Mouse (Mus musculus) megakaryocyte-erythroid progenitor cell, adult 5-6 weeks (primary cell): ENCODE results near the gene Rps21. TPM values are rescaled to one million over a fixed set of nuclear protein-coding genes. Genes with fewer than 3 reads are reported as not detected.

ENCODE experiments used
- ATAC-seq: replicated peaks from 2 replicates; pipeline ENCODE4 v1.8.0; 2016; ENCODE audit warnings: mild to moderate bottlenecking, inconsistent platforms; ENCODE audit not compliant: severe bottlenecking, poor library complexity, low FRiP score, low TSS enrichment
- total RNA-seq, 2 experiments: library from RNA; stranded (forward) in 1 of 2; stranded (reverse) in 1 of 2; fragments of 200-1000, 215-1000 nt in 1 of 2; fragments of >200 nt in 1 of 2; fragmentation: Nextera tagmentation in 1 of 2; gene quantifications; 2 replicates each; pipeline ENCODE4 v1.2.3; 2014 to 2017

Gene Rps21
- total RNA-seq, 2 experiments from 2014 or later: 2,831 to 4,041 TPM

DNA sequence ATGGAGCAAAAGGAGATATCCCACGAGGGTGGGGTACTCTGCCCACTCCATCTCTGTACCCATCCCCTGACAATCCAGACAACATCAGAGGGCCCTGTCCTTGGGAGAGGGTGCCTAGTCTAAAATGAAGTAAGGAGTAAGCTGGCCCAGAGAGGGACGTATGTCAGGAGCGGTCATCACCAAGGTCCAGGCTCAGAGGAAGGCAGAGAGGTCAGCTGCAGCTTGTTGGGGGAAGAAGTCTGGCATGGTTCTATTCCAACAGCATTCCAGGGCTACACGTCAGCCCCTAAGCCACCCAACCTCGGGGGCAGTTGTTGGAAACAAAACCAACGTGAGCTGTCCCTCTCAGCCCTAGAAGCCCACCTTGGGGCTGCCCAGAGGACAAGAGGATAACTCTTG lies 29.1 kb upstream of the Rps21 start:
- ATAC-seq: no peak

DNA sequence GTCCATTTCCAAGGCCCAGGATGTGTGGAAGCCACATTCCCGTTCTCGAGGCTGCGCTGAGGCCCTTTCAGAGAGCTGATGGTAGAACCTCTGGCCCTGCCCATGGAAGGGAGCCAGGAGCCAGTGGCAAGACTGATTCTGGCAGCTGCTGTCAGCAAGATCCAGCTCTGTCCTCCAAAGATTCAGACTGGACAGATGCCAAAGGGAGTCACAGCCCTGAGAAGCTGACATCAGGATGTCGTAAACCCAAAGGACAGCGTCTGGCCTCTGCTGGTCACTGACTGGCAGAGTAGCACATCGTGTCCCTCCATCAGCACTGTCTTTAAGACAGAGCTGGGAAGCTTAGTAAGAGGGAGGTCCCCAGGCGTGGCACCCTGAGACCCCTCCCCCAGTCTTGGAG lies 28.6 kb upstream of the Rps21 start:
- no peak for ATAC-seq

DNA sequence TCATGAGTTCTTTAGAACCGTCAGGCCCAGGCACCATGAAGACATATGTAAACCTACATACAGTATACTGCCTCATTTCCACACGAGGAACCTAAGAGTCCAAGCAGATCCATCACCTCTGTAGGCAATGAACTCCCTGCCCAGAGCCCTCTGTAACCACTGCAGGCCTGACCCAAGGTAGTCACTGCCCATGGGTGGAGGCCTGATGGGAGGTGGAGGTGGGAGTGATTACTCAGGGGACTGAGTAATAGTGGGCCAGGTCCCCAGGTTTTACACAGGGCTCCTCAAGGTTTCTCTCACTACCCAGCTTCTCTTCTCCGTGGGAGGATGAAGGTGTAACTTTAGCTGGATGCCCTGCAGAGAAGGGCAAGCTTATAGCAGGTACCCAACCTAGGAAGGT lies 28.0 kb upstream of the Rps21 start:
- ATAC-seq: no peak

DNA sequence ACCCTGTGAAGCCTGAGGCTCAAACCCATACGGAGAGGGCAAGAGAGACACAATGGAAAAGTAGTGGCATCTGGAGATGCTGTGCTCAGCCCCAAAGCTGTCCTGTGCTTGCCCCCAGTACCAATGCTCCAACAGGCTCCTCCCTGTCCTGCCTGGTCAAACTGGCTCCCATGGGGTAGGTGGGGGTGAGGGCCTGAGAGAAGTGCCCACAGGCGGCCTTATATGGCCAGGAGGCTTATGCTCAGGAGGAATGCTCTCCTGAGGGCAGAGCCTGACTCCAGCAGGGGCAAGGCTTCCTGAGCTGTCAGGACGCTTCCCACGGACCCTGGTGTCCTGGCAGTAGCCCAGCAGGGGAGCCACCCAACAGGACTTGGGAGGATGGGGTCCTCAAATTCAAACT lies 26.7 kb upstream of the Rps21 start:
- no peak for ATAC-seq

DNA sequence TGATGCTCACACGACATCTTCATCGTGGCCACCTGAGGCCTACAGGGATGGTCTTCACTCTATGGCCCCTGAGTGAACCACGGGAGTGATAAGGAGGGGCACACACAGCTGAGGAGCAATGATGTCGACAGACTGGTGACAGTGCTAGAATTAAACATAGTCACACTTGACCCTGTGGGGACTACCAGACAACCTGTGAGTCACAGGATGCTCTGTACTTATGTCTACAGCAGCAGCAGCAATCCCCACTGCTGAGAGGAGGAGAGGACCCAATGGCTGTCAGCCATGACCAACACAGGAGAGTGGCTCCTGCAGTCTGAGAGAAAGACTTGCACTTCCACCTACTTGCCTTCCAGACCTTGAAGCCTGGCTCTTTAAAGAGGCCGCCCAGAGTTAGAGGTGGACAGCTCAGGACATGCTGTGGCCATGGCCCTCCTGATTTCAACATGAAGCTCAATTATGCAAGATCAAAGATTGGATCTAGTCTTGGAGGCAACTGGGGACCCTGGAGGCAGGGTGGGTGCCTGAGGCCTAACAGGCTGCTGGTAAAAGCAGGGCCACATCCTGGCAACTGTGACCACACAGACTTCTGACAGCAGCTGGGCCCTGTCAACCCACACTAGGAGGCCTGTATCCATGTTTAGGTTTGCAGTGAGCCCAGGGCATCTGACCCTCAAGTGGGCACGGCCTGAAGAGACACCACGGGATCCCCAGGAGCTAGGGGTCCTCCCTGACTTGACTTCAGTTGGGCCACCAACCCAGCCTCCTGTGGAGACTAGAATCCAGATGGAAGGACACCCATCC lies 23.9 kb upstream of the Rps21 start:
- no peak for ATAC-seq

DNA sequence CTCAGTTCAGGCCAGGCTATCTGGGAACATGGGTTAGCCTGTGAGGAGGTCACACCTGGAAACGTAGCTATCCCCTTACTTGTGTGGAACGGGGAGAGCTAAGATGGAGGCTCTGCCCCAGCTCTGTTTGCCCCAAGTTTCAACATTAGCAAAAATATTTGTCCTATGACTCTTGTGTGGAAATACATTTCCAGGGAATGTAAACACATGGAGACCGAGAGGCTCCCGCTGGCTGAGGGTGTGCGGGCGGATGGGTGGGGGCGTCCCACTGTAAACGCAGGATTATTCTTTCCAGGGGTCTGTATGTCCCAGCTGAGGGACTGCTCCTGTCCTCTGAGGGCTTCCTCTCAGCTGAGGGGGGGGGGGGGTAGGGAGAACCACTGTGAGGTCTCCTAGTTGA lies 22.8 kb upstream of the Rps21 start:
- ATAC-seq: no peak

DNA sequence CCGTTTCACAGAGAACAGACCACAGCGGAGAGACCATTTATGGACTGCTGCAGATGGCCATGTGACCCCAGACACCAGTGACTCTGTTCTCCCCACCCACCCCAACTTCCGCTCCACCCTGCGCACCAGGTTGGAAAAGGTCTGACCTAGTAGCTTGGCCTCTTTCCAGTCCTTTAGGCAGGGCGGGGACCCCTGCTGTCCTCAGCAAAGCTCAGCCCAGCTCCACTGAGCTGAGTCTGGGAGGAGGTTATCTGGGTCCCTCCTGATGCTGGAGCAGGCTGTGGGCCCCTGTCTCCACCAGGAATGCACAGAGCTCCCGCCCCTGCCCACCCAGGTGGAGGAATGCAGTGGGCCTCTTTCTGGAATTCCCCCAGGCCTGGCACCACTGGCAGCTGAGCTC lies 22.2 kb upstream of the Rps21 start:
- no peak for ATAC-seq

DNA sequence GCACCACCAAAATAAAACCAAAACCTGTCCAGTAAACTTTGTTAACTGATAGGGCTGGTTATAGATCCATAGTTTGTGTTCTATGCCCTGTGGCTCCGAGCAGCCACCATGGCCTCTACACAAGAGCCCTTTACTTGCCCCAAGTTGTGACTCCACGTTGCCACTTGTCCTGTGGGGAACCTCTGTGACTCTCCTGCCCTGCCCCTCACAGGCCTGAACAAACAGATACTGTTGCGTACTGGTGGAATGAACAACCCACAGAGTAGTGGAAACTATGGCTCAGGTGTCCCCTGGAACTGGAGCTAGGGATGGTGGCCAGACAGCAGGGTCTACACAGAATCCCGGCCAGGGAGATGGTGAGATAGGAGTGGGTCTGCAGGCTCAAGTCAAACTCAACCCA lies 21.4 kb upstream of the Rps21 start:
- ATAC-seq: no peak

DNA sequence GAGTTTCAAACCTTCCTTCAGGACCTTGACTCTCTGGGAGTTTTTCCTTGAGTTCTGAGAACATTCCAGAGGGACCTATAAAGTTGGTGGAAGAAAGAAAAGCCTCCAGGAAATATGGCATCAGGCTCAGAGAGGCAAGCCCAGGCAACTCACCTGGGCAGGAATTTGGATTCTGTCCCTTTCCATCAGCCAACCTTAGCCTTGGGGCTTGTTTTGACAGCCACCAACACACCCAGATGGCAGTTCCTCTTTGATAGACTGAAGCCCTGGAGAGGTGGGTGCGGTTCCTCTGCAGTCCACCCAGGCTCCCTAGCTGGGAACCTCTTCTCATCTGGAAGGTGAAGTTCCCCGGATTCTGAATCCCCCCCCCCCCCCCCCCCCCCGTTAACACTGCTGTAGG lies 20.7 kb upstream of the Rps21 start:
- ATAC-seq: peak; percentile 39; the same call in 1 of the 2 replicates

DNA sequence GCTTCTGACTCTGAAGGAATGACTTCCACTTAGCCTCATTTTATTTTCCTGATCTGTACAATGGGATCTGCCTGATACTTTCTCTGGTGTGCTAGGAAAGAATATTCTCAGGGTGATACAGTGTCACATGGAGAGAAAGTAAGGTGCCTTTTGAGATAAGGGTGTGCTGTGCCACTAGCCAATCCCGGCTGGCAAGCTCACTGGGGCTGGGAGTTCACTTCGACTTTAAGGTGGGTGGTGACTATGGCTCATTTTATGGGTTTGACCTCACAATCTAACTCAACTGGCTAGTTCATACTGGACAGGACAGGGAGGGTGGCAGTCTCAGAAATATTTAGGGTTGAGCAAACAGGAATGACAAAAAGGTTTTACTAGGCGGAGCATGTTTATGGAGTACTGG lies 20.2 kb upstream of the Rps21 start:
- ATAC-seq: peak; percentile 93

DNA sequence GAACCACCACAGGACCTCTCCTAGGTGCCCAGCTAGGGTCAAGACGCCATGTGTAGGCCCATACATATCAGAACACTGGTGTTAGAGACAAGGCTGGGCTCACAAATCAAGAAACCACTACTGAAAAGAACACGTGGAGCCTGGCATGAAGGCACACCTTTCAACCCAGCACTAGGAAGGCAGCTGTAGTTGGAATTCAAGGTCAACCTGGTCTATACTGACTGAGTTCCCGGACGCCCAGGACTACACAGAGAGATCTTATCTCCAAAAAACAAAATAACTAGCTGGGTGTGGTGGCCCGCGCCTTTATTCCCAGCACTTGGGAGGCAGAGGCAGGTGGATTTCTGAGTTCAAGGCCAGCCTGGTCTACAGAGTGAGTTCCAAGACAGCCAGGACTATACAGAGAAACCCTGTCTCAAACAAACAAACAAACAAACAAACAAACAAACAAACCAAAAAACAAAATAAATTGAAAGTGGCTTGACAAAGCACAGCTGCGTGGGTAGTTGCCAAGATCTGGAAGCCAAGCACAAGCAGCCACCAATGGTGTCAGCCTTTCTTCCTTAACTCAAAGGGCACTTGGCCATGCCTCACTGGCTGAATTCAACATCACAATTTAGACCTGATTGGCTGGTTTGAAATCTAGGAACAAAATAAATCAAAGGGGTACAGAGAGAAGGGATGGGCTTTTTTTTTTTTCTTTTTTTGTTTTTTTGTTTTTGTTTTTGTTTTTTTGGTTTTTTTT lies 19.4 kb upstream of the Rps21 start:
- no peak for ATAC-seq

DNA sequence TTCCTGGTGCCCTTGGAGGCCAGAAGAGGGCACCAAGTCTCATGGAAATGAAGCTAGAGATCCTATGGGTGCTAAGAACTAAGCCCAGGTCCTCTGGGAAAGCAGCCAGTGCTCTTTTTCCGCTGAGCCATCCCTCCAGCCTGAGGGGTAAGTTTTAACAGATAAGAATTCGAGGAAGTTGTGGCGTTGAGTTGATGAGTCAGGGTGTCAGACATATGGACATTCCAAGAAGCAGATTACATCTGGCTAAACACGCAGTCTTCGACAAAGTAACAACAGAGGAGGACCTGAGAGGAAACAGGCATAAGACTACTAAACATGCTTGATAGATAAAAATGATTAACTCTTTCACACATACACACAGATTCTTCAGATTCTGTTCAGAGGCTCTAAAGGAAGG lies 18.6 kb upstream of the Rps21 start:
- no peak for ATAC-seq

DNA sequence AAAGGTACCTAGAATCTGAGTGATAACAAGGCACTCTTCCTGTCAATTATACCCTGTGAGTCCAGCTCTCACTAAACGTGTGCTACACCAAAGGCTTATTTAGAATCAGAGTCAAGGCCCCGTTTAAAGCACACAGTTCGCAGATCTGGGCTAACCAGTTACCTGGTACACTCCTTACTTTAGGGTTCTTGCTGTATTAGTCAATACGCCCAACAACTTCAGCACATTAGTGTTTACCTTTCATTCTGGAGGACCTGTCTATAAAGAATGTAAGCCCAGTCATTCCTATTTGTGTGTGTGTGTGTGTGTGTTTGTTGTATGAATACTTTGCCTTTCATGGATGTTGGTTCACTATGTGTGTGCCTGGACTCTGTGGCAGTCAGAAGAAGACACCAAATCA lies 14.1 kb upstream of the Rps21 start:
- no peak for ATAC-seq

DNA sequence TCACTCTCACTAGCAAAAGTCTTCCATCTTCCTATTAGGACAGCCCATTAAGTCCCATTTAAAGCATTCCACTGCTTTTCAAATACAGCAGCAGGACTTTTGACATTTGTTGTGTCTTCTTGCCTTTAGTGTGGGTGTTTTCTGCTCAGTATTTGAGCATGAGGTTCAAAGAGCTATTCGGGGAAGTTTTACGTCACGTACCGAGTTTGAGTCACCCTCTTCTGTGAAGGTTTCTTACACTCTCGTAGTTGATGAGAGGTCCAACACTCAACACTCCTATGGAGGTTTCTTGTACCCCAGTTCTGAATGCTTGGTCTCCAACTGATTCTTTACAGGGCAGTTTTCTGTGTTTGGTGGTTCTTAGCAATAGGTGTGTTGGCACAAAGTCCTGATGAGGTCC lies 9.3 kb upstream of the Rps21 start:
- no peak for ATAC-seq

DNA sequence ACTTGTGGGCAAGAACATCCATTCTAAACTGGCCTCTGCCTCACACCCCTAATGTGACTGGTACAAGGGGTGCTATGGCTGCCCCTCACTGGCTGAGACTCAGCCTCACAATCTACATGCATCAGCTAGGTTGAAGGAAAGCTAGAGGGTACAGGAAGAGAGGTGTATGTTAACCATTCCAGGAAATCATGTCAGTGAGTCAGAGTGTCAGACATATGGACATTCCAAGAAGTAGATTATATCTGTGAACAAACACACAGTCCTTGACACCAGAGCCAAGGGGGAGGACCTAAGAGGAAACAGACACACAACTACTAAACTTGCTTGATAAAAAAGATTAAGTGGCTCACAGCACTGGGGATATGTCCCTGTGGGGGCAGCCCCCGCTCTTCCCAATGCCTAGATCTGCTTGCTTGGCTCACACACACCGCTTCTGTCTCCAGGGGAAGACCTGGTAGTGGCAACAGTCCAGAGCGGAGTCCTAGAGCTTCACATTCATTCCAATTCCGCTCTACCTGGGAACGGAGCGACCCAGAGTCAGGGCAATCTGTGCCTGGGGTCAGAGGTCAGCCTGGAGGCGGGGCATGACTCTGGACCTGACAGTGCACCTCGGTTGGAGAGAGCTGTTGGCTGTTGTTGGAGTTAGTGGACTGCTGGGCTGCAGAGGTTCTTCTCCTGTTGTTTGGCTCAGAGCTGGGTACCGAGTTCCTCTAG lies 8.1 kb upstream of the Rps21 start:
- ATAC-seq: no peak

DNA sequence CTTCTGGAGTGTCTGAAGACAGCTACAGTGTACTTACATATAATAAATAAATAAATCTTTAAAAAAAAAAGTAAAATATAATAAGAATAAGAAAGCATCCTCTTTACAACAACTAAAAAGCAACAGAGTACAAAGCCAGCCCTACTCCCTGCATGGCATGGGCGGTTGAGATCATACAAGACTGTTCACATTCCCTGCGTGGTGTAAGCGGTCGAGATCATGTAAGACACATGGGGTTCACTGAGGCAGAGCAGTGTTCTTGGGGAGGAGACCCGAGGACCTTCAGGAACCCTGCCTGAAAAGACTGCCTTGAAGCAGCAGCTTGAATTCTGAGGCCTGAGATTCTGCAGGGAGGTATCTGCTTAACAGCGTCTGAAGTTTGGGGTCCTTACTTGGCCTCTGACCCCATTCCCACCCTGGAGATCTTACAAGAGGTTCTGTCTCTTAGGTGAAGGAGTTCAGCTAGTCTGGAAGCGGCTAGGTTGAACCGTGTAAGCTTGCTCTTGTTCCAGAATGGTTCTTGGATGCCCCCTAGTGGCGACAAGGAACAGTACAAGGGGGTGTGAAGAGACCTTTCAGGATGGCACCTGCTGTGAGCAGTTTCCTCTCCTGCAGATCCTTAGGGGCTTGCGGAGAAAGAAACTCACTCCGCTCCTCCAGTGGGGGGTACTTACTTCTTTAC lies 6.1 kb upstream of the Rps21 start:
- ATAC-seq: peak; percentile 84

DNA sequence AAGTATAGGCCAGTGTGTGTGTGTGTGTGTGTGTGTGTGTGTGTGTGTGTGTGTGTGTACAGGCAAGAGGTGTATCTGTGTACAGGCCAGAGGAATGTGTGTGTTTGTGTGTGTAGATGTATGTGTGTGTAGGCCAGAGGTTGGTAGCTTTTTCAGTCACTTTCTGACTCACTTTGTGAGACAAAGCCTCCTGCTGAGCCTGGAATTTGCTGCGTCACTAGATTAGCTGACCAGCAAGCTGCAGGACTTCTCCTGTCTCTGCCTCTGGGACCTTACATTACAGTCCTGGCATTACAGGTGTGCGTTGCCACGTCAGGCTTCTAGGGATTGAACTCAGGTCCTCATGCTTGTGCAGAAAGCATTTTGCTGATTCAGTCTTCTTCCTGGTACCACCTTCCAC lies 5.3 kb upstream of the Rps21 start:
- ATAC-seq: no peak

DNA sequence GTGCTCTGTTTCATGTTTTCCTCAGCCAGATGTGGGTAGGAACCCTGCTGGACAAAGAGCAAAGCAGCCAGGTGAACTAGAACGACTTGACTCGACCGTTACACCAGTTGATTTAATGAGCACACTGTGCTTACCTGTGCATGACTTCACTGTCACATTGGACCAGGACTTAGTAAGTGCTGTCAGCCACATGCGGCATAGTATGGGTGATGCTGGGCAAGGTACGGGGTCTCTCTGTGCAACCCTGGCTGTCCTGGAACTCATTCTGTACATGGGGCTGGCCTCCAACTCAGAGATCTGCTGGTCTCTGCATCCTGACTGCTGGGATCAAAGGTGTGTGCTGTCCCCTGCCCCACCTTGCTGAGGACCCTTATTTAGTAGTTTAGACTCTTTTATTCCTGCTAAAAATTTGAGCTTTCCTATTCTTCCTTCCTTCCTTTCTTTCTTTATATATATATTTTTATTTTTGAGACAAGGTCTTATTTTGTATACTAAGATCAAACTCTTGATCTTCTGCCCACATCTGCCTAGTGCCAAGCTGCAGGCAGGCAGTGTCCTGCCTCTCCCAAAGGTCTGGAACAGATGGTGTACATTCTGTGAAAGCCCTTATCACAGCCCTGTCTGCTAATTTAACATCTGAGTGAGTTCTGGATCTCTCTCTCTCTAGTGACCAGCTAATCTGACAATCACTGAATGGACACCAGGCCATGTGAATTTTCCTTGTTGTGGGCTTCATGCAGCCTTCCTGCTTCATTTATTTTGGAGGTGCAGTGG lies 2.6 kb upstream of the Rps21 start:
- no peak for ATAC-seq

DNA sequence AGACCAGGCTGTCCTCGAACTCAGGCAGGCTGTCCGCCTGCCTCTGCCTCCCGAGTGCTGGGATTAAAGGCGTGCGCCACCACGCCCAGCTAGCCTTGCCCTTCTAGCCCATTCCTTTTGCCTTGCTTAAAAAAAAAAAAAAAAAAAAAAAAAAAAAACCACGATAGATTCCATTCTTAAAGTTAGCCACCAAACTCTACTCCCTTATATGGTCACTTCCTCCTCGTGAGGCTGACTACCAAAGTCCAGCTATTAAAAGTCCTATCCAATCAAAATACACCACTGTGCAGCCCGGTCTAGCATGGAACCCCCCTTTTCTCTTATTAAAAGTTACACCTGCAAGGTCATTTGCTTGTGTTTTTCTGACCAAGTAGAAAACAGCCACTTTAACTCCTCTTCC lies 1.5 kb upstream of the Rps21 start:
- ATAC-seq: no peak
